Mouse (Mus musculus) right cerebral cortex, postnatal 10 days (tissue): ENCODE measurements around the gene Fabp3.

Source experiments
- DNase-seq, 2 experiments: peaks; one replicate each; pipeline ENCODE4 v3.0.0; 2021; ENCODE audit warnings: low spot score in 2 of 2

Gene Fabp3

DNA sequence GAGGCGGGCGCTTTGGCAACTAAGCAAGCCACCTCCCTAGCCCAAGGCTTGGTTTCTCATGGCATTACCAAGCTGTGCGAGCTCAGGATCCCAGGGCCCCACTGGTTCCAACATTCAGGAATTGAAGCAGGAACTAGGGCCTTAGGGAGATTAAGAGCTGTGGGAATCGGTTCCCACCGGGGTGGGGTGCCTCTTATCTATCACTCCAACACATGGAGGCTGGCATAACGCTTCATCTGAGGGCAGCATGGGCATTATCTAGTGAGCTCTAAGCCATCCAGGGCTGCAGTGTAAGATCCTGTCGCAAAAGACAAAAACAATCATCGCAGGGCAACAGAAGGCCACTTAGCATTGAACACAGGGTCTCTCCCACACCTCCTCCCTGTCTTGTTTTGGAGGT is 13.9 kb upstream of the Fabp3 start:
- no peak for DNase-seq

DNA sequence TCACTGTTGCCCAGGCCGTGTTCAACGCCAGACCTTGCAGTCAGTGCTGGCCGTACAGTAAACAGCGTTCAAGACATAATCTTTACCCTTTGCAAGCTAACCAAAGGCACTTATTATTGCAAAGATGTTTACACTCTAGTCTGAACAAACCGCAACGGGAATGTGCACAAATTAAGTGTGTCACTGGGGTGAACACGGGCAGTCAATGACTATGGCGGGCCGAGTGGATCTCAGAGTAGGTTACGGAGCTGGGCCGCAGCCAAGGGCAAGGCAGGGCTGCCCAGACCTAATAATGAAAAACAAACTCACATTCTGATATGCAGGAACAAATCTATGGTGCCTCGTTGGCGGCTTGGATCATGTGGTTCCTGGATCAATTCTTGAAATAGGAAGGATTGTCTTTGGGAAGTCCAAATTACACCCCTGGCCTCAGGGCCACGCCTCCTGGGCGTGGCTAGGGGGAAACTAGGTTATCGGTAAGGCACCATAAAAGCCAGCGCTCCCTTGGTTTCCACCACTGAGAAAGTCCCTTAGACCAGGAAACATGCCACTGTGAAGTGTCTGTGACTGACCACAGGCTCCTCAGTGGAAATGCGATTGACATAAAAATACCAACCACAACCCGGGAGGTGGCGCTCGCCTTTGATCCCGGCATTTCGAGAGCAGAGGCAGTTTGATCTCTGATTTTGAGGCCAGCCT is 13.2 kb upstream of the Fabp3 start:
- no peak for DNase-seq

- no peak for DNase-seq
These were observed 12.0 kb upstream of the Fabp3 start for GRCm38 (mm10) chr4:130296243-130296965.

DNA sequence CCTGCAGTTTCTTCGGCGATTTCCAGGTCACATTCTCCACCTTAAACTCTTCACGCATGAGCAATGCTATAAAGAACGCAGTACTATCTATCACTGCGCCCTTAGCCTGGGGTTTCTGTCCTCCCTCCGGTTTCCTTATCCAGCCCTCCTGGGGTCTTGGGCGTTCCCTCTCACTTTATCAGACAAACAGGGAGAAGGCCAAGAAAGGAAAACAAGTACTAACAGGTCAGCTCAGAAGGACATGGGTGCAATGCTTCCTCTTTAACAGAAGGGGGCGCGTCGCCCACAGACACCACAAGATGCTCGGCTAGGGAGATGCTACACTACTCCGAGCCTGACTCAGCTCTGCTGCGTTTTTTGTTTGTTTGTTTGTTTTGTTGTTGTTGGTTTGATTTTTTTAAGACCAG is 11.3 kb upstream of the Fabp3 start:
- DNase-seq: no peak

DNA sequence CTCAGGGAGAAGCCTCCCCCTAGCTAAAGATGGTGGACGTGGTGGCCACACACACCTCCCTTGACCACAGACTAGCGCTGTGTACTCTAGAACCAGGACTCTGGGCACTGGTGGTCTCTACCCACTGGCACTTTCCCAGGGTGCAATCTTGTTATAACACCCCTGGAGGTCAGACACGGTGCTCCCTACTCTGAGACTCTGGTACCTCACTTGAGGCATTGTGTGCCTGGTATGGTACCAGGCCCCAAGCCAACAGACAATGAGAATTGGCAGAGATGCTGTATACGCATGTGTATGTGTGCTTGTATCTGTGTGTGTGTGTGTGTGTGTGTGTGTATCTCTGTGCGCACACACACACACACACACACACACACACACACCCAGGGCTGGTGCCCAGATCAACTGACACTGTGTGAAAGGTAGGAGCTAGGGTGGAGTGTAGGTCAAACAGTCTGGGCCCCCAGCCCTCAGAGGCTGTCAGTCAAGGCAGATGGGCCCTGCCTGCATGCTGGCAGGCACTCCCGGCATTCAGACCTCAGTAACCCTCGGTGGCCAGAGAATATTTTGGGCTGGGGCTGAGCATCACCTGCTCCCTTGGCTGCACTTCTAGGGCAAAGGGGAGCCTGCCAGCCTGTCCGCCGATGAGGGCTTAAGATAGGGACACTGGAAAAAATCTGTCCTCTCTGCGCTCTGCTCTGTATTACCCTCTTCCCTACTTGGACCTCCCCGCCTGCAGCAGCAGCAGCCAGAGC is 9.3 kb upstream of the Fabp3 start:
- DNase-seq: no peak

- DNase-seq: no peak
These were observed 8.8 kb upstream of the Fabp3 start for GRCm38 (mm10) chr4:130299629-130300018.

DNA sequence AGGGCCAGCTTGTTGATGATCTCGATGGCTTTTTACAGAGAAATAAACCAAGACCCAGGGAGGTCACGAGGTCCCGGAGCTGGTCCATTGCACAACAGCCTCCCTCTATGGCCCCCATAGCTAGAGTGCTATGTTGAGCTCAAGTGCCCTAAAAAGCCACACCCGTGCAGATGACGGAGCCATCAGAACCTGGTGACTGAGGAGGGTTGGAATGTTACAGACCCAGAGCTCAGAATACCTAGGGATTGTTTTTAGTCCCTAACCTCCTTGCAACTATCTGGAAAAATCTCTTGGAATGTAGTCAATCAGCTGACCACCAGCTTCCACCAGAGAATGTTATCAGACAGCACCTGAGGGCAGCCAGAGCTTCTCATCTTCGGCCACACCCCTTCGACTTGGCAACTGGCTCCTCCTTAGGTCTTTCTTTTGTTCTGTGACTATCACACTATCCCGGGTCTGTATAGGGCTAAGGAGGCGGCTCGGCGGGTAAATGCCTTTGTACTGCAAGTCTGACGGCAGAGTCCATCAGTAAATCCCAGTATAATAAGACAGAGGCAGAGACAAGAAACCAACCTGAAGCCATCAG is 6.0 kb upstream of the Fabp3 start:
- no peak for DNase-seq

DNA sequence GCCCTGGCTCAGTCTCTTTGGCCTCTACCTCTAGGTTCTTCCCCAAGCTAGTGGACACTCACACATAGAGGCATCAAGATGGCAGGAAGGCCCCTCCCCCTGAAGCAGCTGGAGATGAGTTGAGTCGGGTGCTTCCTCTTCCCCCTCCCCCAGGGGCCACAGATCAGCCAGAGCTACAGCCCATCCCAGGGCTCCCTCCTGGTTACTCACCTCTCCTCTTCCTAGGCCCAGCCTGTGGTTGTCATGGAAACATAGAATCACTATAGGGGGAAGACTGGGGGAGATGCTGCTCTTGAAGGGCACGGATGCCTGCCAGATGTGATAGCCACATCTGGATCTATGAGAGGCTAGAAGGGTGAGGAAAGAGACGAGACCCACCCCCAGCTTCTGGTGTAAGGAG is 3.6 kb upstream of the Fabp3 start:
- no peak for DNase-seq

GRCm38 (mm10) chr4:130306796-130307630 is 1.4 kb upstream of the Fabp3 start:
- DNase-seq: no peak

DNA sequence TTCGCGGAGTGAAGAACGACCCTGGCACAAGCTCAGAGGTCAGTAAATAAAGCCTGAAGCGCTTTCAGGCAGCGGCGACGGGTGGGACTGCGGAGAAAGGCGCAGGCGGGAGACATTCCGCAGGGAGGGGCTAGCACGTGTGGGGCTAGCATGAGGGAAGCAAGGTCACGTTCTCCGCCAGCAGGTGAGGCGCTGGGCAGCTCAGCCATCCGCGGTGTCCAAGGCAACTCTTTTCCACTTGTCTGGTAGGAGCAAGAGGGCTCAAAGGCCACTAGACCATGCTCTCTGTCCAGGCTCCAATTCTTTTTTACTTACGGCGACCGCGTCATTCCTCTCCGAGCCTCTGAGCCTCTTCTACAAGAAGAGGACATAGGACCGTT is 554 bp upstream of the Fabp3 start:
- DNase-seq: peak; percentile 62 to 65

DNA sequence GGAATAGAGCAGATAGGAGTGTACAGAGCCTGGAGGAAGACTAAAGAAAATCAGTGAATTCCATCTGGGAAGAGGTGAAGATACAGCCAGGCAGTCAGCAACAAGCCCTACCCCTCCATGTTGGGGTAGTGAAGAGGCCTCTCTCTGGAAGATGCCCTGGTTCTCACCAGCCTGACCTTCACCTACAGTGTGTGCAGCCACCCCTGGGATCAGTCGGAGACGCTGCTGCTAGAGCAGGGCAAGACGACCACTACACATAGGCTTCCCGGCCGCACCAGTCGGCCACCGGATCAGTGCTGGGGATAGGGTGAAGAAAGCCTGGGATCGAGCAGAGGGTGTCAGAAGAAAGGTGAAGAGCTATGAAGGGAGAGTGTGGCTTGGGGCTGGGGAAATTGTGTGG is 859 bp downstream of the Fabp3 start:
- DNase-seq: no peak

DNA sequence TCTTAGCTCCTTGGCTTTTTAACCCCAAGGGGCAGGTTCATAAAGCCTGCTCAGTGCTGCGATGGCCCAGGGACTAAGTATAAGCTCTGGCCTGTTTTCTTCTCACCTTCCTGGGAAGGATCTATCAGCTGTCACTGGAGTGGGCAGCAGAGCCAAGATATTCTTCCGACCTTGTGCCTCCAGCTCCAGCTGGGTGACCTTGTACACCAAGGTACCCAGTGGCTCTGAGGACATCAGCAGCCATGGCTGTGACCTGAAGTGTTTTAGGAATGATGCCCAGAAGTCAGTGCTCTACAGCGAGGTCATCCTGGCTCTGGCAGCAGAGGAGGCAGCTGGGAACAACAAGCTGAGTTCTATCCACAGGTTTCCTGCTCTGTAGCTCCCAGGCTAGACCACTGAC is 4.1 kb downstream of the Fabp3 start:
- no peak for DNase-seq

- DNase-seq: no peak
These were observed 5.2 kb downstream of the Fabp3 start for GRCm38 (mm10) chr4:130313552-130313951.

DNA sequence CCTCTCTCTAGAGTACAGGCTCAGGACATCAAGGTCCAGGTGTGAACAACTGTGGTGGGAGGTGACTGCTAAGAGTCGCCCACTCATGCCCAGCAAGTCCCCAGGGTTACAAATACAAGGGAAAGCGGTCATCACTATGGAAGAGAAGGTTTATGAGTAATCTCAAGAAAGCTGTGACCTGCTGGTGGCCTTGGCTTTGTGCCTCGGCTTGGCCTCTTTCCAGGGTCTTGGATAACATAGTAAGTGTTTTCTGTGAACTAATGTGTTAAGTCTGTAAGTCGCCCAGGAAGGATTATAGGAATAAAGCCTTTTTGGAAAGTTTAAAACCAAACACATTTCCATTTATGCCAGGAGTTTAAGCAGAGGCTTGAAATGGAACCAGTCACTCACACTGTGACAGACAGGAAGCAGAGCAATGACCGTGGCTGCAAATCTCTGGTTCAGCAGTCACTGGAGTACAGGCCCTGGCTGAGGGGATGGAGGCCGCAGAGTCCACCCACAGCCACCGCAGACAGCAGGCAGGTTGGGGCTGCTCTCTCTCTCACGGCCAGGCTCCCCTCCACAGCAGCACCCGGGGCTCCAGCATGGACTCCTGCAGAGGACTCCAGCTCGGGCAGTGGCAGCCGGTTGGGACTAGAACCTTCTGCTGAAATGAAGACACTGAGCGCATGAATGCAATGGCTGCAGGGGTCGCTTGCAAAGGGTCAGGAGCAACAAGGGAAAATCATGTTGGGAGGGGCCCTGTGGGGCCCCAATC is 7.6 kb downstream of the Fabp3 start:
- DNase-seq: no peak

DNA sequence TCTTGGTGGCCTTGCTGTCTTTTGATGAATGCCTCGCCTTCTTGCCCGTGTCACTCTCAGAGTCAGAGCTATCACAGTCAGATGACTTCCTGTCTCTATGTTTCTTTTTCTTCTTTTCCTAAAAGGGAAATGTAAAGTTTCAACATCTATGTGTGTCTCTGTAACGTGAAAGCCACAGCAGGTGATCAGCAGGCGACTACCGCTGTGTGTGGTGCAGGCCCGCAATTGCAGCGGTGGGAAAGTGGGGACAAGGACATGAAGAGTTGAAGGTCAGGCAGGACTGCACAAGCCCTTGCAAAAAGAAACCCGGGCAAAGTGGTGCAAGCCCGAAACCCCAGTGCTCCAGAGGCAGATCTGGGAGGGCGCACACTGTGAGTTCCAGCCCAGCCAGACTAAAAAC is 8.3 kb downstream of the Fabp3 start:
- no peak for DNase-seq

- no peak for DNase-seq
These were observed 9.7 kb downstream of the Fabp3 start for GRCm38 (mm10) chr4:130318122-130318521.

- DNase-seq: no peak
These were observed 11.2 kb downstream of the Fabp3 start for GRCm38 (mm10) chr4:130319564-130319963.

- no peak for DNase-seq
These were observed 13.2 kb downstream of the Fabp3 start for GRCm38 (mm10) chr4:130321640-130322039.

GRCm38 (mm10) chr4:130322567-130322966 is 14.2 kb downstream of the Fabp3 start:
- DNase-seq: no peak

DNA sequence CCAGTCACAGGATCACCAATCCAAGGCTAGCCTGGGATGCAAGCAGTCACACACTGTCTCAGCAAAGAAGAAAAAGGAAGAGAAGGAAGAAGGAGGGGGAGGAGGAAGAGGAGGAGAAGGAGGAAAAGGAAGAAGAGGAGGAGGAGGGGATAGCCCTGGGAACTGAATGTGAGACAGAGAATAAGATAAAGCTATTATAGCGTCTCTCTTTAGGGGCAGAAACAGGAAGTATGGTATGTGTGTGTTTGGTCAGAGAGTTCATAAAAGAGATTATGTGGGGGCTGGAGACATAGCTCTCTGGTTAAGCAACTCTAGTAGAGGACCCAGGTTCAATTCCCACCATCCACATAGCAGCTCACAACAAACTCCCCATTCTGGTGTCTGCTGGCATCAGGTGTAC is 14.8 kb downstream of the Fabp3 start:
- DNase-seq: no peak

DNA sequence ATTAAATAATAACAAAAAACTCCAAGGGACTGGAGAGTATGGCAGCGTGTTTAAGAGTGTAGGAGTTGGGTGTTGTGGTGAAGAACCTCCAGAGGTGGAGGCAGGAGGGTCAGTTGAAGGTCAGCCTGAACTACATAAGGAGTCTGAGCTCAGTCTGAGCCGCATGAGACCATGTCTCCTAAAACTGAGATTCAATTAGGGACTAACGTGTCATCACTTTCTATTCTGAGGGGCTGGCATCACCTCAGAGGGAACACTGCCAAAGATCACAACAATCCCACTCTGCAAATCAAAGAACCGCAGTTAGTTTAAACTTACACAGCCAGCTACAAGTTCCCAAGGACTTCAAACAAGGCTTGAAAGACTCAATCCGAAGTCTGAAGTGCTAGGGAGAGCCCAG is 15.2 kb downstream of the Fabp3 start:
- no peak for DNase-seq
